Mouse (Mus musculus) limb, embryonic 12.5 days (tissue): Measurements from ENCODE around the gene Hecw2. TPM values are rescaled to one million over a fixed set of nuclear protein-coding genes. Genes with fewer than 3 reads are reported as not detected.
A peak's percentile ranks its signal among the peaks of the same experiment; 100 is the strongest.

ENCODE experiments used
- ATAC-seq: fragments of 200-750 bp; cut with Nextera tagmentation; 2 replicates; pipeline ENCODE4 v1.8.0; 2017; ENCODE audit warnings: low read depth, moderate TSS enrichment; ENCODE audit not compliant: insufficient number of reproducible peaks, insufficient read depth, low FRiP score, low TSS enrichment
- H3K27ac ChIP-seq: fragments of 300-500 bp; sonication (generic); 2 replicates; pipeline ENCODE4 v1.5.1; 2016; ENCODE audit warnings: mild to moderate bottlenecking, moderate library complexity
- H3K27me3 ChIP-seq: fragments of 300-500 bp; sonication (generic); 2 replicates; pipeline ENCODE4 v1.6.1; 2016; ENCODE audit warnings: mild to moderate bottlenecking, moderate library complexity
- H3K36me3 ChIP-seq: fragments of 300-500 bp; sonication (generic); 2 replicates; pipeline ENCODE4 v1.6.1; 2016; ENCODE audit warnings: mild to moderate bottlenecking, moderate library complexity
- H3K4me1 ChIP-seq: fragments of 300-500 bp; sonication (generic); replicated peaks from 2 replicates; pipeline ENCODE4 v1.6.1; 2016
- H3K4me2 ChIP-seq: fragments of 300-500 bp; sonication (generic); 2 replicates; pipeline ENCODE4 v1.6.1; 2016; ENCODE audit warnings: mild to moderate bottlenecking, moderate library complexity
- H3K4me3 ChIP-seq: fragments of 300-500 bp; sonication (generic); replicated peaks from 2 replicates; pipeline ENCODE4 v1.5.1; 2016; ENCODE audit warnings: mild to moderate bottlenecking
- H3K9ac ChIP-seq: fragments of 300-500 bp; sonication (generic); replicated peaks from 2 replicates; pipeline ENCODE4 v1.6.1; 2016; ENCODE audit warnings: mild to moderate bottlenecking, moderate library complexity
- H3K9me3 ChIP-seq: fragments of 300-500 bp; sonication (generic); 2 replicates; pipeline ENCODE4 v1.6.1; 2016; ENCODE audit warnings: mild to moderate bottlenecking, moderate library complexity
- WGBS: fragments of 180-500 bp; shearing (Covaris S2); methylation state at CpG from one replicate; pipeline ENCODE4 v1.1.7; 2016; 5-methylcytosine and 5-hydroxymethylcytosine counted together
- polyA plus RNA-seq: library from polyadenylated mRNA; unstranded; fragments of >200 nt; fragmentation: Nextera tagmentation; extraction: Ambion mirVana; gene quantifications from 2 replicates; pipeline ENCODE4 v1.2.1, GENCODE M21; 2016

Hecw2 gene
- polyA plus RNA-seq, 1 experiment from 2014 or later: 3.3 TPM

- 61% methylated on average over 2 of the region's 2 CpGs for WGBS
- H3K4me2 ChIP-seq: no peak overlapping the region
- H3K4me1 ChIP-seq: no peaks in the 10 kb centered on the region
- no peak overlapping the region for H3K9ac ChIP-seq
- no peaks in the 10 kb centered on the region for H3K9me3 ChIP-seq
- H3K27me3 ChIP-seq: no peaks in the 10 kb centered on the region
- H3K27ac ChIP-seq: no peak overlapping the region
- no peaks in the 10 kb centered on the region for H3K36me3 ChIP-seq
- no peak for ATAC-seq
- no peak overlapping the region for H3K4me3 ChIP-seq
Measured at GRCm38 (mm10) chr1:53933308-53933707, 261.7 kb downstream of the Hecw2 start.

GRCm38 (mm10) chr1:53931314-53931713 lies 263.7 kb downstream of the Hecw2 start:
- no peak overlapping the region for H3K9ac ChIP-seq
- no peak overlapping the region for H3K27ac ChIP-seq
- H3K36me3 ChIP-seq: no peaks in the 10 kb centered on the region
- no peak overlapping the region for H3K4me3 ChIP-seq
- 60% methylated on average over 3 of the region's 3 CpGs for WGBS
- H3K9me3 ChIP-seq: no peaks in the 10 kb centered on the region
- no peak overlapping the region for H3K4me2 ChIP-seq
- no peak for ATAC-seq
- H3K4me1 ChIP-seq: no peaks in the 10 kb centered on the region
- H3K27me3 ChIP-seq: no peaks in the 10 kb centered on the region

GRCm38 (mm10) chr1:53927605-53928004 lies 267.4 kb downstream of the Hecw2 start:
- Histone ChIP-seq H3K4me3 (no peak overlapping the region), H3K9me3 (no peaks in the 10 kb centered on the region), H3K36me3 (no peaks in the 10 kb centered on the region), H3K9ac (no peak overlapping the region), H3K27me3 (peaks cover 11% of the 10 kb centered on the region; the same call in 1 of the 2 replicates), H3K4me1 (no peaks in the 10 kb centered on the region), H3K27ac (no peak overlapping the region), H3K4me2 (no peak overlapping the region)
- WGBS: 29% methylated on average over 4 of the region's 4 CpGs
- no peak for ATAC-seq

DNA sequence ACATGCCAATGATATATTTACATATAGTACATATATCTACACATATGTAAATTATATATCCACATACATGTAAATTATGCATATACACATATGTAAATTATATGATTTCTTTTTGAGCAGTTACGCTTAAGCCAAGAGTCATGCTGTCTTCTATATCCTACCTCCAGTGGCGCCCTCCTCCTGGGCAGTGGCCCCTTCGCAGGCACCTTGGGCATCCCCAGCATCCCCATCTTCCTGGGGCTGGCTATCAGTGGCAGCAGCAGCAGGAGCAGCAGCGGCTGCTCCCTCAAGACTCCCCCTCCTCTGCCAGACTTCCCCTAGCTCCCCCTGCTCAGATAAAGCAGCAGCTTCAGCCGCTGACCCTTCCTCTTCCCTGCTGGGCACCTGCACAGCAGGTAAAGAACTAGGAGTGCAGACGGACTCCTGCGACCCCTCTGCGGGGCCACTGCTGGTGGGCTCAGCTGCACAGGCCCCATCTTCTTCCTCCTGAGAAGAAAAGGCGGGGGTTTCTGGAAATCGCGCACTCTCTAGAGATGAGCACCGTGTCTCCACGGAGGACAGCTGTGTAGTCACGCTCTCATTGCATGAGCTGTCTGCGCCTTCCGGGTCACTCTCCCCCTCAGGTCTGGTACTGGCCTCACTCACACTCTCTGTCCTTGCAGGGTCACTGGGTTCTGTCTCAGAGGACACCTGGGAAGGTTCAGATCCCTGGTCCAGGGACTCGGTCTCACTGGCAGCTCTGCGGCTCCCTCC lies 269.6 kb downstream of the Hecw2 start:
- no peak overlapping the region for H3K4me3 ChIP-seq
- H3K4me1 ChIP-seq: no peaks in the 10 kb centered on the region
- H3K36me3 ChIP-seq: no peaks in the 10 kb centered on the region
- WGBS: 43% methylated on average over 18 of the region's 18 CpGs
- no peaks in the 10 kb centered on the region for H3K9me3 ChIP-seq
- peaks cover 11% of the 10 kb centered on the region; the same call in 1 of the 2 replicates for H3K27me3 ChIP-seq
- no peak overlapping the region for H3K9ac ChIP-seq
- no peak for ATAC-seq
- H3K4me2 ChIP-seq: no peak overlapping the region
- H3K27ac ChIP-seq: no peak overlapping the region

GRCm38 (mm10) chr1:53911848-53912247 lies 283.1 kb downstream of the Hecw2 start:
- 52% methylated on average over 3 of the region's 3 CpGs for WGBS
- no peaks in the 10 kb centered on the region for H3K36me3 ChIP-seq
- peak; percentile 71 for ATAC-seq
- H3K9ac ChIP-seq: no peak overlapping the region
- no peaks in the 10 kb centered on the region for H3K9me3 ChIP-seq
- H3K27ac ChIP-seq: no peak overlapping the region; the same call in 1 of the 2 replicates
- no peaks in the 10 kb centered on the region for H3K27me3 ChIP-seq
- no peak overlapping the region for H3K4me2 ChIP-seq
- peaks cover 14% of the 10 kb centered on the region for H3K4me1 ChIP-seq
- no peak overlapping the region for H3K4me3 ChIP-seq

DNA sequence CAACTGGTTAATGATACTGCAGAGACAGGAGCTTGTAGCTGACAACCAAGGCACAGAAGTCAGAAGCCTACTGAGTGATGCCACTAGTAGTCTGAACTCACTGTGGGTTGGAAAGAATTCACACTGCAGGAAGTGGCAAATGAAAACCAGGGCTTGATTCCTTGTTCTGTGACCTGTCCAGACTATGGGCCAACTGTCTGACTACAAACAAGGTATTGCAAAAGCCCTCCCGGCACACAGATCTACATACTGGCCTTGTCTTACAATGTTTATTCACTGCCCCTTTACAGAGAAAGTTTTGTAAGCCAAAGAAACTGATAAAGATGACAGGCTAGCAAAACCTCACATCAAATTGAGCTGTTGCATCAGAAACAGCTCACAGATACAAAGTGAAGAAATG lies 284.7 kb downstream of the Hecw2 start:
- Histone ChIP-seq H3K27me3 (no peaks in the 10 kb centered on the region), H3K4me1 (peaks cover 14% of the 10 kb centered on the region), H3K9me3 (no peaks in the 10 kb centered on the region), H3K36me3 (no peaks in the 10 kb centered on the region), H3K9ac (no peak overlapping the region), H3K27ac (0 out of 2 replicates have a peak overlapping the region, but pooled peaks have one; percentile 45), H3K4me2 (no peak overlapping the region), H3K4me3 (no peak overlapping the region)
- ATAC-seq: no peak
- WGBS: 68% methylated on average over 1 of the region's 1 CpGs

- Histone ChIP-seq H3K4me2 (no peak overlapping the region), H3K4me1 (peaks cover 14% of the 10 kb centered on the region), H3K9ac (no peak overlapping the region), H3K27ac (no peak overlapping the region), H3K36me3 (no peaks in the 10 kb centered on the region), H3K27me3 (no peaks in the 10 kb centered on the region), H3K9me3 (no peaks in the 10 kb centered on the region), H3K4me3 (no peak overlapping the region)
- 13% methylated on average over 3 of the region's 3 CpGs for WGBS
- ATAC-seq: peak; percentile 39; the same call in 1 of the 2 replicates
Measured at GRCm38 (mm10) chr1:53909118-53909517, 285.9 kb downstream of the Hecw2 start.

- Histone ChIP-seq H3K27me3 (no peaks in the 10 kb centered on the region), H3K4me3 (no peak overlapping the region), H3K9me3 (no peaks in the 10 kb centered on the region), H3K36me3 (no peaks in the 10 kb centered on the region), H3K4me1 (peaks cover 8% of the 10 kb centered on the region; the same call in 1 of the 2 replicates), H3K9ac (no peak overlapping the region), H3K27ac (no peak overlapping the region), H3K4me2 (no peak overlapping the region)
- 70% methylated on average over 3 of the region's 3 CpGs for WGBS
- no peak for ATAC-seq
Measured at GRCm38 (mm10) chr1:53906175-53906574, 288.8 kb downstream of the Hecw2 start.

- H3K9ac ChIP-seq: no peak overlapping the region
- H3K27me3 ChIP-seq: no peaks in the 10 kb centered on the region
- H3K4me3 ChIP-seq: no peak overlapping the region
- H3K27ac ChIP-seq: no peak overlapping the region
- H3K4me2 ChIP-seq: no peak overlapping the region
- 82% methylated on average over 2 of the region's 2 CpGs for WGBS
- H3K4me1 ChIP-seq: no peaks in the 10 kb centered on the region
- ATAC-seq: no peak
- H3K36me3 ChIP-seq: no peaks in the 10 kb centered on the region
- H3K9me3 ChIP-seq: no peaks in the 10 kb centered on the region
Measured at GRCm38 (mm10) chr1:53900416-53900815, 294.6 kb downstream of the Hecw2 start.

DNA sequence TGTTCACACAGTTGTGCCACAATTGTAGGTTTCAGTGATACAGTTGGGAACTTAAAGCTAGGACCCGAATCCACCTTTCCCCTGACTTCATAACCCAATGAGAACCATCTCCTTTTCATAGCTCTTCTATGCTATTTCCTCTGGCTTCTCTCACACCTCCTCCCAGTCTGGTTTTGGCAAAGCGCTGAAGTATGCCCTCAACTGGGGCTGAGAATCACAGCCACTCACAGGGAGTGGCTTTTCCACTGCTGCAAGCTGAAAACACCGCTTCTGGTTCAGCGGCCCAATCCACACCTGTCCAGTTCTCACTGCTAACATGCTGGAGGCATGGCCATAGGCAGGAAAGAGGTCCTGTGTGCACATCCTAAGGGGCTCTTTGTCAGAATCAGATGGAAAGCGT lies 300.7 kb downstream of the Hecw2 start:
- H3K4me1 ChIP-seq: 0 out of 2 replicates have a peak, but pooled peaks cover 2% of the 10 kb centered on the region
- no peaks in the 10 kb centered on the region for H3K36me3 ChIP-seq
- no peaks in the 10 kb centered on the region for H3K9me3 ChIP-seq
- H3K4me2 ChIP-seq: no peak overlapping the region
- no peak overlapping the region for H3K4me3 ChIP-seq
- no peak for ATAC-seq
- no peak overlapping the region for H3K9ac ChIP-seq
- no peak overlapping the region for H3K27ac ChIP-seq
- no peaks in the 10 kb centered on the region for H3K27me3 ChIP-seq
- 91% methylated on average over 5 of the region's 5 CpGs for WGBS

- Histone ChIP-seq H3K9ac (no peak overlapping the region), H3K9me3 (no peaks in the 10 kb centered on the region), H3K36me3 (no peaks in the 10 kb centered on the region), H3K27ac (no peak overlapping the region), H3K4me1 (0 out of 2 replicates have a peak, but pooled peaks cover 2% of the 10 kb centered on the region), H3K4me3 (no peak overlapping the region), H3K27me3 (no peaks in the 10 kb centered on the region), H3K4me2 (no peak overlapping the region)
- 50% methylated on average over 3 of the region's 3 CpGs for WGBS
- no peak for ATAC-seq
Measured at GRCm38 (mm10) chr1:53890380-53890779, 304.6 kb downstream of the Hecw2 start.

DNA sequence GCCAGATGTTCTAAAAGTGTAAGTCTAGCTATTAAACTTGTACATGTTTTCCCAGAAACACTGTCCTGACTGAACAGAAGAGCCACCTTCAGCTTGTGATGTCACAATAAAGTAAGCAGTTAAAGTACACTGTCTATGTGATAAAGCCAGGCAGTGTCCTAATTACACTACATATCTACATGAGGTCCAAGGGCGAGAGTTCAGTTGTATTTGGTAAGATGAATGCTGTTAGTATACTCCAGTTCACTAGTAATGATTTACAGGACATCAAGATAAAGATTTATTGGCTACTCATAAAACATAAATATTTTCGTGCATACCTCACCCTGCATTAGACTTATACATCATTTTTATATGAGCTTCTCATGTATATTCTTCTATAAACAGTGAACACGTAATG lies 305.2 kb downstream of the Hecw2 start:
- ATAC-seq: no peak
- H3K27me3 ChIP-seq: no peaks in the 10 kb centered on the region
- WGBS: 78% methylated on average over 3 of the region's 3 CpGs

More for the DNA sequence above, 305.2 kb downstream of the Hecw2 start:
- H3K4me1 ChIP-seq: 0 out of 2 replicates have a peak, but pooled peaks cover 2% of the 10 kb centered on the region
- H3K9me3 ChIP-seq: no peaks in the 10 kb centered on the region
- H3K4me2 ChIP-seq: no peak overlapping the region
- H3K36me3 ChIP-seq: no peaks in the 10 kb centered on the region
- no peak overlapping the region for H3K27ac ChIP-seq
- H3K4me3 ChIP-seq: no peak overlapping the region
- H3K9ac ChIP-seq: no peak overlapping the region
